Mouse (Mus musculus) limb, embryonic 14.5 days (tissue): ENCODE results near the gene Sp2. TPM values are rescaled to one million over a fixed set of nuclear protein-coding genes. Genes with fewer than 3 reads are reported as not detected.

Experiments
- ATAC-seq: fragments of 200-750 bp; cut with Nextera tagmentation; 2 replicates; pipeline ENCODE4 v1.8.0; 2017; ENCODE audit warnings: low read depth, moderate number of reproducible peaks, moderate TSS enrichment; ENCODE audit not compliant: low FRiP score
- DNase-seq: peaks from one replicate; pipeline ENCODE4 v3.0.0-alpha.2; 2015; ENCODE audit warnings: low spot score
- H3K27ac ChIP-seq: fragments of 300-500 bp; sonication (generic); replicated peaks from 2 replicates; pipeline ENCODE4 v1.5.1; 2014; ENCODE audit warnings: low read depth, mild to moderate bottlenecking, low read length, moderate library complexity, mixed read lengths
- H3K27me3 ChIP-seq: fragments of 300-500 bp; sonication (generic); 2 replicates; pipeline ENCODE4 v1.6.1; 2014; ENCODE audit warnings: low read length, mixed read lengths; ENCODE audit not compliant: control insufficient read depth, insufficient read depth
- H3K36me3 ChIP-seq: fragments of 300-500 bp; sonication (generic); 2 replicates; pipeline ENCODE4 v1.6.1; 2014; ENCODE audit warnings: mild to moderate bottlenecking, low read length, moderate library complexity, mixed read lengths; ENCODE audit not compliant: control insufficient read depth, insufficient read depth
- H3K4me1 ChIP-seq: fragments of 300-500 bp; sonication (generic); 2 replicates; pipeline ENCODE4 v1.6.1; 2014; ENCODE audit warnings: antibody characterized with exemption, low read length, mixed read lengths; ENCODE audit not compliant: control insufficient read depth, insufficient read depth
- H3K4me2 ChIP-seq: fragments of 300-500 bp; sonication (generic); replicated peaks from 2 replicates; pipeline ENCODE4 v1.6.1; 2014; ENCODE audit warnings: low read depth, mild to moderate bottlenecking, low read length, moderate library complexity; ENCODE audit not compliant: severe bottlenecking
- H3K4me3 ChIP-seq: fragments of 300-500 bp; sonication (generic); replicated peaks from 2 replicates; pipeline ENCODE4 v1.5.1; 2014; ENCODE audit warnings: low read length
- H3K9ac ChIP-seq: fragments of 300-500 bp; sonication (generic); 2 replicates; pipeline ENCODE4 v1.6.1; 2014; ENCODE audit warnings: mild to moderate bottlenecking, low read depth, low read length, moderate library complexity; ENCODE audit not compliant: severe bottlenecking
- H3K9me3 ChIP-seq: fragments of 300-500 bp; sonication (generic); 2 replicates; pipeline ENCODE4 v1.6.1; 2016; ENCODE audit warnings: low read length; ENCODE audit not compliant: control insufficient read depth
- POLR2A ChIP-seq: fragments of 200-500 bp; IDR thresholded peaks from 2 replicates; pipeline ENCODE4 v1.8.0; 2012; ENCODE audit warnings: inconsistent platforms, mild to moderate bottlenecking, moderate library complexity, borderline replicate concordance; ENCODE audit not compliant: insufficient read depth, insufficient read length; ENCODE audit errors: extremely low read depth
- WGBS: fragments of 180-500 bp; shearing (Covaris S2); extraction: QIAGEN DNeasy Blood & Tissue Kit; methylation state at CpG from one replicate; pipeline ENCODE4 v1.1.7; 2014; 5-methylcytosine and 5-hydroxymethylcytosine counted together
- polyA plus RNA-seq, 2 experiments: library from polyadenylated mRNA; depleted of rRNA in 1 of 2; stranded (reverse) in 1 of 2; unstranded in 1 of 2; fragments of >200 nt; fragmentation: Nextera tagmentation in 1 of 2; extraction: Ambion mirVana in 1 of 2; gene quantifications; 2 replicates each; pipeline versions ENCODE4 v1.2.1 to v1.2.3; 2012 to 2014

Sp2 gene
- polyA plus RNA-seq, 2 experiments = 16.0 to 17.1 TPM

DNA sequence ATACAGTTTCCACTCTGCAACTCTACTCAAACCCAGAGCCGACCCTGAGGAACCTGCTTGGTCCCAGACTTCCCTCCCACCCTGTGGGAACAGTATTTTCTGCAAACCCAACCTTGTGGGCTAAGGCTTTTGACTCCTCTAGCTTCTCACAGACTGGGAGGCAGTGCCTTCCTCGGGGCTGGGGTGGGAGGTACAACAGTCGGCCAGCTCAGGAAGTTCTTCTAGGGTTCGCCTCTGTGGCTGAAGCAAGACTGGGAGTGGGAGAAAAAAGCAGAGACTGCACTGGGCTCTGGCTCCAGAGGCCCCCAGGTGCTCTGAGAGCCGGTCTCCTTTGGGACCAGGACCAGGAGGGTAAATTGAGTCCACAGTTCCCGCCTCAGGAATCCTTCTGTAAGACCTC is 29.9 kb downstream of the Sp2 start:
- Histone ChIP-seq H3K27me3 (no peaks in the 10 kb centered on the region), H3K9ac (no peak overlapping the region), H3K4me3 (no peak overlapping the region), H3K36me3 (peaks cover 72% of the 10 kb centered on the region), H3K4me1 (no peaks in the 10 kb centered on the region), H3K27ac (no peak overlapping the region), H3K4me2 (no peak overlapping the region), H3K9me3 (no peaks in the 10 kb centered on the region)
- WGBS = 80% methylated on average over 6 of the region's 6 CpGs
- ATAC-seq = no peak
- no peak for DNase-seq
- no peak for TF ChIP-seq POLR2A

- WGBS = 81% methylated on average over 10 of the region's 10 CpGs
- Histone ChIP-seq H3K36me3 (peaks cover 67% of the 10 kb centered on the region), H3K9me3 (no peaks in the 10 kb centered on the region), H3K27ac (no peak overlapping the region), H3K4me2 (no peak overlapping the region), H3K27me3 (no peaks in the 10 kb centered on the region), H3K4me3 (no peak overlapping the region), H3K4me1 (no peaks in the 10 kb centered on the region), H3K9ac (no peak overlapping the region)
- DNase-seq = no peak
- ATAC-seq = no peak
- no peak for TF ChIP-seq POLR2A
Measured at GRCm38 (mm10) chr11:96952426-96952825, 30.3 kb downstream of the Sp2 start.

- no peaks in the 10 kb centered on the region for H3K27me3 ChIP-seq
- no peak for ATAC-seq
- 95% methylated on average over 3 of the region's 3 CpGs for WGBS
Measured at GRCm38 (mm10) chr11:96950767-96951166, 32.0 kb downstream of the Sp2 start.

GRCm38 (mm10) chr11:96947849-96948248 is 34.9 kb downstream of the Sp2 start:
- H3K4me3 ChIP-seq = no peak overlapping the region
- H3K9me3 ChIP-seq = no peaks in the 10 kb centered on the region
- H3K4me1 ChIP-seq = peaks cover 8% of the 10 kb centered on the region
- no peak for TF ChIP-seq POLR2A
- H3K27me3 ChIP-seq = no peaks in the 10 kb centered on the region
- no peak overlapping the region for H3K4me2 ChIP-seq
- DNase-seq (no peak), ATAC-seq (no peak)
- no peak overlapping the region for H3K27ac ChIP-seq
- peaks cover 24% of the 10 kb centered on the region for H3K36me3 ChIP-seq
- WGBS = 91% methylated on average over 4 of the region's 4 CpGs
- no peak overlapping the region for H3K9ac ChIP-seq

More at GRCm38 (mm10) chr11:96950767-96951166, 32.0 kb downstream of the Sp2 start:
- H3K4me2 ChIP-seq = no peak overlapping the region
- H3K9me3 ChIP-seq = no peaks in the 10 kb centered on the region
- H3K4me3 ChIP-seq = no peak overlapping the region
- TF ChIP-seq POLR2A = no peak
- H3K36me3 ChIP-seq = peaks cover 51% of the 10 kb centered on the region
- H3K27ac ChIP-seq = no peak overlapping the region
- no peaks in the 10 kb centered on the region for H3K4me1 ChIP-seq
- no peak overlapping the region for H3K9ac ChIP-seq
- DNase-seq = no peak

DNA sequence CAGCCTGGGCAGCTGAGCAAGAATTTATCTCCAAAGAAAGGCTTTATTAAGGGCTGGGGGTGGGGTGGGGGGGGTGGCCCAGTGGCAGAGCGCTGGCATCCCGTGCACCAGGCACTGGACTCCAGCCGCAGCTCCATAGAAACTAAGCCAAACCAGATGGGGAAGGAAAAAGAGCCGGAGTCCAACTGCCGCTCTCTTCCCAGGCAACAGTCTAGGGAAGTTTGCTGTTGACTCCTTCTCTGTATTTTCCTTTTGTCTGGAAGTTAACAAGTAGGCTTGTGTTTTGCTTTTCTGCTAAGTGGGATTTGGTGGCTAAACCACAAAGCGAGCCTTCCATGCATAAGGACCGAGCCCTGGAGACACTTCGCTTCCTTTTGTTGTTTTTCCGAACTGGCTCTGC is 36.3 kb downstream of the Sp2 start:
- Histone ChIP-seq H3K4me1 (peaks cover 8% of the 10 kb centered on the region), H3K27ac (peak overlapping the region; percentile 41; the same call in 1 of the 2 replicates), H3K9ac (no peak overlapping the region), H3K36me3 (peaks cover 10% of the 10 kb centered on the region), H3K27me3 (no peaks in the 10 kb centered on the region), H3K9me3 (no peaks in the 10 kb centered on the region), H3K4me2 (no peak overlapping the region; the same call in 1 of the 2 replicates), H3K4me3 (no peak overlapping the region)
- TF ChIP-seq POLR2A = no peak
- 53% methylated on average over 9 of the region's 9 CpGs for WGBS
- no peak for DNase-seq
- no peak for ATAC-seq

GRCm38 (mm10) chr11:96944844-96945580 is 37.7 kb downstream of the Sp2 start:
- ATAC-seq (no peak), DNase-seq (no peak)
- 82% methylated on average over 14 of the region's 14 CpGs for WGBS
- H3K27ac ChIP-seq = no peak overlapping the region
- H3K4me1 ChIP-seq = peaks cover 8% of the 10 kb centered on the region
- H3K9me3 ChIP-seq = no peaks in the 10 kb centered on the region
- no peak for TF ChIP-seq POLR2A
- H3K4me2 ChIP-seq = 0 out of 2 replicates have a peak overlapping the region, but pooled peaks have one; percentile 11
- peaks cover 3% of the 10 kb centered on the region; the same call in 1 of the 2 replicates for H3K36me3 ChIP-seq
- no peak overlapping the region for H3K9ac ChIP-seq
- H3K27me3 ChIP-seq = no peaks in the 10 kb centered on the region
- no peak overlapping the region for H3K4me3 ChIP-seq
